Mouse (Mus musculus) MEL (cell line): ENCODE data around the gene Slc36a4. TPM values are rescaled to one million over a fixed set of nuclear protein-coding genes. Genes with fewer than 3 reads are reported as not detected.

ENCODE experiments used
- DNase-seq: peaks from one replicate; pipeline ENCODE4 v3.0.0; 2011; ENCODE audit warnings: low read depth, low spot score
- H3K27ac ChIP-seq: 2 replicates; pipeline ENCODE4 v1.5.1; 2012; ENCODE audit warnings: low read depth, mild to moderate bottlenecking, control low read depth, low read length, moderate library complexity; ENCODE audit not compliant: control insufficient read depth
- H3K27me3 ChIP-seq, 2 experiments: fragments of 150-350 bp in 1 of 2; sonication (generic) in 1 of 2; 2 replicates each; pipeline ENCODE4 v1.6.1; 2012; ENCODE audit warnings: low read length in 2 of 2, mild to moderate bottlenecking in 2 of 2, improper control_type of control experiment in 1 of 2, moderate library complexity in 1 of 2; ENCODE audit not compliant: insufficient read depth in 2 of 2, control insufficient read depth in 1 of 2
- H3K36me3 ChIP-seq, 2 experiments: 2 replicates each; pipeline ENCODE4 v1.6.1; 2012 to 2014; ENCODE audit warnings: low read length in 2 of 2, improper control_type of control experiment in 1 of 2, inconsistent platforms in 1 of 2, mild to moderate bottlenecking in 1 of 2; ENCODE audit not compliant: insufficient read depth in 2 of 2, control insufficient read depth in 1 of 2
- H3K4me1 ChIP-seq, 2 experiments: fragments of 150-350 bp in 1 of 2; sonication (generic) in 1 of 2; 2 replicates each; pipeline ENCODE4 v1.6.1; 2012; ENCODE audit warnings: low read length in 2 of 2, improper control_type of control experiment in 1 of 2, mild to moderate bottlenecking in 1 of 2; ENCODE audit not compliant: insufficient read depth in 2 of 2, control insufficient read depth in 1 of 2
- H3K4me3 ChIP-seq, 2 experiments: fragments of 150-350 bp in 1 of 2; sonication (generic) in 1 of 2; 2 replicates each; pipeline ENCODE4 v1.5.1; 2012; ENCODE audit warnings: low read depth in 2 of 2, low read length in 2 of 2, mild to moderate bottlenecking in 2 of 2, moderate library complexity in 2 of 2, control low read depth in 1 of 2, improper control_type of control experiment in 1 of 2; ENCODE audit not compliant: control insufficient read depth in 1 of 2, insufficient read depth in 1 of 2
- H3K79me2 ChIP-seq: 2 replicates; pipeline ENCODE4 v1.6.1; 2012; ENCODE audit warnings: mild to moderate bottlenecking, low read length, moderate library complexity; ENCODE audit not compliant: control insufficient read depth, poor library complexity, insufficient read depth
- H3K9ac ChIP-seq: 2 replicates; pipeline ENCODE4 v1.6.1; 2012; ENCODE audit warnings: low read depth, mild to moderate bottlenecking, control low read depth, low read length, moderate library complexity; ENCODE audit not compliant: control insufficient read depth, poor library complexity, severe bottlenecking
- H3K9me3 ChIP-seq: fragments of 150-350 bp; sonication (generic); replicated peaks from 2 replicates; pipeline ENCODE4 v1.6.1; 2012; ENCODE audit warnings: mild to moderate bottlenecking, low read length, improper control_type of control experiment, moderate library complexity; ENCODE audit not compliant: insufficient read depth
- CTCF ChIP-seq, 3 experiments: IDR thresholded peaks in 2 of 3; conservative IDR thresholded peaks in 1 of 3; 2 replicates each; pipeline ENCODE4 v1.5.1; 2011 to 2012; ENCODE audit warnings: low read length in 3 of 3, low read depth in 2 of 3, mild to moderate bottlenecking in 2 of 3, improper control_type of control experiment in 1 of 3, inconsistent platforms in 1 of 3, mixed read lengths in 1 of 3, moderate library complexity in 1 of 3; ENCODE audit not compliant: control insufficient read depth in 1 of 3, insufficient read depth in 1 of 3, poor library complexity in 1 of 3, severe bottlenecking in 1 of 3
- E2F4 ChIP-seq: IDR thresholded peaks from 2 replicates; pipeline ENCODE4 v1.6.1; 2011; ENCODE audit warnings: low read depth, low read length, improper control_type of control experiment, borderline replicate concordance
- EP300 ChIP-seq, 2 experiments: IDR thresholded peaks; 2 replicates each; pipeline ENCODE4 v1.6.1; 2011; ENCODE audit warnings: improper control_type of control experiment in 2 of 2, low read length in 2 of 2, low read depth in 1 of 2, mild to moderate bottlenecking in 1 of 2
- GABPA ChIP-seq: IDR thresholded peaks from 2 replicates; pipeline ENCODE4 v1.6.1; 2012; ENCODE audit warnings: low read depth, mild to moderate bottlenecking, inconsistent platforms, low read length, improper control_type of control experiment, moderate library complexity
- GATA1 ChIP-seq: IDR thresholded peaks from 2 replicates; pipeline ENCODE4 v1.6.1; 2011; ENCODE audit warnings: low read depth, low read length, improper control_type of control experiment
- HCFC1 ChIP-seq: IDR thresholded peaks from 2 replicates; pipeline ENCODE4 v1.6.1; 2012; ENCODE audit warnings: low read depth, mild to moderate bottlenecking, inconsistent platforms, low read length, improper control_type of control experiment, moderate library complexity
- JUND ChIP-seq: IDR thresholded peaks from 2 replicates; pipeline ENCODE4 v1.6.1; 2011; ENCODE audit warnings: low read depth, mild to moderate bottlenecking, improper control_type of control experiment, low read length
- MAX ChIP-seq: IDR thresholded peaks from 2 replicates; pipeline ENCODE4 v1.6.1; 2011; ENCODE audit warnings: low read length, improper control_type of control experiment
- MAZ ChIP-seq: IDR thresholded peaks from 2 replicates; pipeline ENCODE4 v1.6.1; 2012; ENCODE audit warnings: low read depth, mild to moderate bottlenecking, inconsistent platforms, low read length, improper control_type of control experiment
- MYC ChIP-seq: IDR thresholded peaks from 2 replicates; pipeline ENCODE4 v1.6.1; 2011; ENCODE audit warnings: low read depth, mild to moderate bottlenecking, low read length, improper control_type of control experiment, moderate library complexity
- NRF1 ChIP-seq: IDR thresholded peaks from 2 replicates; pipeline ENCODE4 v1.6.1; 2014; ENCODE audit warnings: low read depth, mild to moderate bottlenecking, inconsistent platforms, low read length, improper control_type of control experiment, moderate library complexity; ENCODE audit not compliant: poor library complexity, insufficient read depth, severe bottlenecking
- RCOR1 ChIP-seq: IDR thresholded peaks from 2 replicates; pipeline ENCODE4 v1.6.1; 2012; ENCODE audit warnings: low read depth, mild to moderate bottlenecking, inconsistent platforms, low read length, improper control_type of control experiment
- SIN3A ChIP-seq: IDR thresholded peaks from 2 replicates; pipeline ENCODE4 v1.6.1; 2012; ENCODE audit warnings: low read length, improper control_type of control experiment, inconsistent platforms
- TBP ChIP-seq: IDR thresholded peaks from 2 replicates; pipeline ENCODE4 v1.8.0; 2011; ENCODE audit warnings: low read depth, low read length, improper control_type of control experiment
- TCF12 ChIP-seq: IDR thresholded peaks from 2 replicates; pipeline ENCODE4 v1.6.1; 2014; ENCODE audit warnings: low read depth, mild to moderate bottlenecking, inconsistent platforms, low read length, improper control_type of control experiment, moderate library complexity
- ZC3H11A ChIP-seq: IDR thresholded peaks from 2 replicates; pipeline ENCODE4 v1.6.1; 2012; ENCODE audit warnings: low read depth, mild to moderate bottlenecking, inconsistent platforms, low read length, improper control_type of control experiment
- ZKSCAN1 ChIP-seq: IDR thresholded peaks from 2 replicates; pipeline ENCODE4 v1.6.1; 2012; ENCODE audit warnings: low read depth, mild to moderate bottlenecking, inconsistent platforms, low read length, improper control_type of control experiment, moderate library complexity
- ZMIZ1 ChIP-seq: IDR thresholded peaks from 2 replicates; pipeline ENCODE4 v1.6.1; 2012; ENCODE audit warnings: low read depth, mild to moderate bottlenecking, inconsistent platforms, low read length, improper control_type of control experiment, moderate library complexity
- ZNF384 ChIP-seq: IDR thresholded peaks from 2 replicates; pipeline ENCODE4 v1.6.1; 2012; ENCODE audit warnings: low read depth, mild to moderate bottlenecking, inconsistent platforms, low read length, improper control_type of control experiment
- polyA plus RNA-seq, 2 experiments: library from polyadenylated mRNA; stranded (reverse) in 1 of 2; unstranded in 1 of 2; fragments of >175 nt in 1 of 2; fragments of >200 nt in 1 of 2; gene quantifications; 2 replicates each; pipeline versions ENCODE4 v1.2.1 to v1.2.4; 2012; ENCODE audit warnings: low replicate concordance in 2 of 2, low read depth in 1 of 2; ENCODE audit not compliant: insufficient read length in 2 of 2, insufficient read depth in 1 of 2, missing spikeins in 1 of 2
- total RNA-seq: library from RNA; depleted of rRNA; stranded (reverse); fragments of 300-350 nt; gene quantifications from 2 replicates; pipeline ENCODE4 v1.2.3, GENCODE M21; 2012

The Slc36a4 gene
- total and polyA plus RNA-seq, 3 experiments: not detected

DNA sequence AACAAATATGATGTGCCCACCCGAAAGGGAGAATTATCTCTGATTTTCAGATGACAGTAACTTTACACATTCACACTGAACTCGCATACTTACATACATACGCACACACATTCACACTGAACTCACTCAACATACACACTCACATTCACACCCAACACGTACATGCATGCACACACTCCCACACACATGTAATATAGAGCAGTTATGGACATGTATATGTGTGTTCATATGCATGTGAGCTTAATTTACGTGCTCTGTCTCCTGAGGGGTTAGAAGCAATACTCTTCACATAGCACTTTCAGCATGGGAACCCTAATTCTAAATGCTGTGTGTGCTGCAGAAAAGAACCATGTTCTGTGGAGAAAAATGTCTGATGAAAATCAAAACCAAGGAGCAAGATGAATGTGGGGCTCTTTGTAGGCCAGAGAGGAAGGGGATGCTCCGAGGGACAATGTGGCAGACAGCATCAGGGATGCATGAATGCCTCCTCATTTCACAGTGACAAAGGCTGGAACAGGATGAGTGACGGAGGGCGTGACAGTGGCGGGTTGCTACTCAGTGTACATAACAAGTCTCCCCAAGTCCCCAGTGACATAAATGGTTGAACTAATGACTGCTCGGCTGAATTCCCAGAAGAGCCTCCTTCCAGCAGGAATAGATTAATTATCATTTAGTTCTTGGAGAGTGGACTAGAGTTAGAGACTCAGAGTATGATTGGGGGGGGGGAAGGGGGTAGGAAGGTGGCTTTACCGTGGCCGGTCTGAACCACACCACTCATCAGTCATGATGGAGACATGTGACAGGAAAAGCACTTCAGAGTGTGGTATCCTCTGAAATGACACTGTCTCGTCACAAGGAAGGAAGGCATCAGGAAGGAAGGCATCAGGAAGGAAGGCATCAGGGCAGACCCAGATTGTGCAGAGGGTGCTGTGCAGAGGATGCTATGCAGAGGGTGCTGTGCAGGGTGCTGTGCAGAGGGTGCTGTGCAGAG lies 22.5 kb downstream of the Slc36a4 start:
- no peak for TF ChIP-seq HCFC1
- Histone ChIP-seq H3K9me3 (no peaks in the 10 kb centered on the region), H3K36me3 (no peaks in the 10 kb centered on the region), H3K27me3 (no peaks in the 10 kb centered on the region), H3K4me3 (no peak overlapping the region), H3K4me1 (no peaks in the 10 kb centered on the region), H3K27ac (no peak overlapping the region), H3K79me2 (no peaks in the 10 kb centered on the region), H3K9ac (no peak overlapping the region)
- DNase-seq: no peak

DNA sequence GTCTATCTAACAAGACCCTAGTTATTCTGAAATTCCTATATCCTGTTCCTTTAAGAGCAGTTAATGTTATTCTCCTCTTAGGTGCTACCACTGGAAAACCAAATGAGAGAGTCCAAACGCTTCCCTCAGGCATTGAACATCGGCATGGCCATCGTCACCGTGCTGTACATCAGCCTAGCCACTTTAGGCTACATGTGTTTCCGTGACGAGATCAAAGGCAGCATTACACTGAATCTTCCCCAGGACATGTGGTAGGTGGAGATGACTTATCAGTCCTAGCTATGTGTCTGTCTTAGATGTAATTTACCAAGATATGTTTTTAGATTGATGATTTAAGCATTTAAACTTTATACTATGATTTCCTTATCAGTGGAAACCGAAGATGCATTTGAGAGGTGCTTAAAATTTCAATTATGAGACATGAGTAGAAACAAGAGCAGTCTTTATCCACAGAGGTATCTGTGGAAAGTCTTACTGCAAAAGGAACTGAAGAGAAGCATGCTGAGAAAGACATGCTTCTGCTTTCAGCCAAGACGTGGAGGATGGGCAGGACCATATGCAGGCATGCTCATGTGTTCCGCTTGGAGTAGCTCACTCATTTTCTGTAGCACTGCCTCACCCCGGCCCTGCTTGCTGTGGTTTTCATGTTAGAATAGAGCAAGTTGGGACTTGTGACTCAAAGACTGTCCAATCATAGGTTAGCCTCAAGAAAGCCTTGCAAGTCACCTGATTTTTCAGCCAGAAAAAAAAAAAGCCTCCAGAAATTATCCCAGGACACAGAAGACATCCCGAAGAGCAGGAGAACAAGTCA lies 24.7 kb downstream of the Slc36a4 start:
- no peaks in the 10 kb centered on the region for H3K4me1 ChIP-seq
- DNase-seq: no peak
- no peaks in the 10 kb centered on the region for H3K9me3 ChIP-seq
- TF ChIP-seq MYC (no peak), CTCF (IDR thresholded peaks at IDR 0.05 in 2 of 3, conservative IDR thresholded peaks at IDR 0.05 in 1 of 3; ENCODE audit: control insufficient read depth in 1 of 3, insufficient read depth in 1 of 3, low read depth in 2 of 3, low read length in 3 of 3, poor library complexity in 1 of 3, severe bottlenecking in 1 of 3) (no peak), MAX (no peak), ZC3H11A (no peak)
- H3K36me3 ChIP-seq: no peaks in the 10 kb centered on the region
- H3K79me2 ChIP-seq: no peaks in the 10 kb centered on the region
- H3K4me3 ChIP-seq: no peak overlapping the region
- H3K9ac ChIP-seq: no peak overlapping the region
- H3K27ac ChIP-seq: no peak overlapping the region
- no peaks in the 10 kb centered on the region for H3K27me3 ChIP-seq

DNA sequence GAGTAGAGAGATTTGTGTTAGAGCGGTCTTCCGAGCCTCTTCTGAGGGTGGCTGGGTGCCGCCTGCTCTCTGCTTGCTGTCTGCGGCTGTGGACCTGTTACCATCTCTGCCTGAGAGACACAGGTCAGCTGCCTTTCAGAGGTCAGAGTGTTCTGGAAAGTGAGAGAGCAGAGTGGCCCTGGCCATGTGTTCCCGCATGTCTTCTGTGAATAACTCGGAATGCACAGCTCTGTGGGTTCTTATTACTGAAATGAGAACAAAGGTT lies 25.3 kb downstream of the Slc36a4 start:
- Histone ChIP-seq H3K9ac (no peak overlapping the region), H3K79me2 (no peaks in the 10 kb centered on the region), H3K4me3 (no peak overlapping the region), H3K9me3 (no peaks in the 10 kb centered on the region), H3K4me1 (no peaks in the 10 kb centered on the region), H3K36me3 (no peaks in the 10 kb centered on the region), H3K27ac (no peak overlapping the region), H3K27me3 (no peaks in the 10 kb centered on the region)
- no peak for TF ChIP-seq SIN3A
- no peak for TF ChIP-seq HCFC1
- TF ChIP-seq ZKSCAN1: no peak
- no peak for TF ChIP-seq NRF1
- TF ChIP-seq MAX: no peak
- TF ChIP-seq MYC: no peak
- no peak for TF ChIP-seq RCOR1
- no peak for TF ChIP-seq ZNF384
- TF ChIP-seq GABPA: no peak
- TF ChIP-seq EP300 (IDR thresholded peaks at IDR 0.05; ENCODE audit: low read depth in 1 of 2, low read length in 2 of 2): no peak
- no peak for TF ChIP-seq JUND
- TF ChIP-seq ZMIZ1: no peak
- TF ChIP-seq E2F4: no peak
- no peak for TF ChIP-seq TCF12
- no peak for TF ChIP-seq MAZ
- no peak for TF ChIP-seq TBP
- no peak for TF ChIP-seq GATA1
- no peak for DNase-seq
